Mouse (Mus musculus) B cell, adult 2 months (primary cell): ENCODE measurements at regions not wholly inside any gene's neighbourhood (a gene's known extent, or its start where the extent isn't known, plus 50 kb on each side); places are given as distances from the start of the nearest gene placed in this dataset.

Experiments
- DNase-seq, 2 experiments: peaks; one replicate each; pipeline ENCODE4 v3.0.0; 2022

DNA sequence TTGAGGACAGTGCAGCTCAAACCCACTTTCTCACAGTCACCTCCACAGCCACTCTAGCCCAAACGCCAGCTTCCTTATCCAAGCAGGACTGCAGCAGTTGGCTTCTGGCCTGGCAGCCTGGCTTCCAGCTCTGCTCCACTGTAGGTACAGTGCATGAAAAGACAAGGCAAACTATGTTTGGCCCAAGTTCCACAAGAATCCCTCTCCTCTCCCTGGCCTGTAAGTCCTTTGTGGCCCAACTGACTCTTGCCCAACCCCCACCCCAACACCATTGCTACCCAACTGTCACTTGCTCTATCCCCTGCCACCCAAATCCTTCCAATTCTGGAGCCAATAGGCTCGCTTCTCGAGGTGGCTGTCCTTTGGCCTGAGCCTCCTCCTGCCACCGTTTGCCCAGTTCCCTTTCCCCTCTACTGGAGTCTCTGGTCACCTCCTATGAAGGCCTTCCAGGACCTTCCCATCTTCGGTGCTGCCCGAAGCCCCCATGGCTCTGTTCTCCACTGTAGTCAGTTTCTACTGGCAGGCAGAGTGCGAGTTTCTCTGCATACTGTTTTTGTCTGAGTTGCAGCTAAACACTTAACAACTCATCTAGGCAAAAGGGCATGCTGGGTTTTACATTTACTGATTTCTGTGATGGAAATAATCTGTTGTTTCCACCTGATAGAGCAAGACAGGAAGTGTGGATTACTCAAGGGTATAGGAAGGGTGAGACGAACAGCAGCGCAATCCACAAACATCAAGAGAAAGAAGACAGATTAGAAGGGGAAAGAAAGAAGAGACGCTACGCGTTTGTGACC, 84.4 kb upstream of the Ptpn1 start:
- no peak for DNase-seq

DNA sequence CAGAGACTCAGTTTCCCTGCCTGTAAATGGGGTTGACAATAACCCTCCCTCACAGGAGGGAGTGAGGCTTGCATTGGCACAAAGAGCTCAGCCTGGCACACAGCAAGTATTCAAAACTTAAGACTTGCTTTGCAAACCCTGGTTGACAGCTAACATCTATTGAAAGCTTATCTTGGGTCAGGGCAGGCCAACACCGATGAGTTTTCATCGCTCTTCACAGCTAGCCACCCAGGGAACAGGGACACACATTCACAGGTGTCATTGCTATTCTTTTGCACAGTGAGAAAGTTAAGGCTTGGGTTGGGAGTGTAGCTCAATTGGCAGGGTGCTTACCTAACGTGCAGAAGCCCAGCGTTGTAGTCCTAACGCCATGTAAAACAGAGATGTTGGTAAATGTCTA, 86.5 kb upstream of the Ptpn1 start:
- no peak for DNase-seq

DNA sequence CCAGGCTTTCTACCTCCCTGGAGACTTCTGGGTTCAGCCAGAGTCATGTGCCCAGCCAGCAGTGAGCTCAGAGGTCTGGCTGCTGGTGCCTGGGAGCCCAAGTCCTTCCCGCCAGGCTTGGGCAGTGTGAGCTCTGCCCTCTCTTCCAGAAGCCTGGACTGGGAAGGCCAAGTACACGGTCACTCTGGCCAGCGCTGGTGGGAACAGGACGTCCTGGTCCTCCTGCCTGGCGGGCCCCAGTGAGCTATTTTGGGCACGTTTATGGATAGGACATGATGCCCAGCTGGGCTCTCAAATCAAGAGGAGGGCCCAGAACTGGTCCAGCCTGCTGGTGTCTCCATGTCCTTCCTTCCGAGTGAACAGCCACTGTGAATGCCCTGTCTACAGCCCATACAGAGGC, 87.3 kb upstream of the Ptpn1 start:
- DNase-seq: no peak

DNA sequence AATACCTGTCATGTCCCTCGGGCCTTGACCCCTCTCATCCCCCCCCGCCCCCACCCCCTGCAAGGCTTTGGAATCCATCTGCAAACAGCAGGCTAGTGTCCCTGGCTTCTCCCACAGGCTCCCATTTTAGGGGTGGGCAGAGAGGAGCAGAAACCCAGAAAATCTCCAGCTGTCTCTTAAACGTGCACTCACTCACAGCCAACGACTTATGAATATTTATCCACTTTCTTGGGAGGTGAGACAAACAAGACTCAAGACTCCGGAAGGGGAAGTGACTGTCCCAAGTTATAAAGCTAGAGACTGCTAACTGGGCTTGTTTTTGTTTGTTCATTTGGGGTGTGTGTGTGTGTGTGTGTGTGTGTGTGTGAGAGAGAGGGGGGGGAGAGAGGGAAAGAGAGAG, 87.9 kb upstream of the Ptpn1 start:
- DNase-seq: no peak

DNA sequence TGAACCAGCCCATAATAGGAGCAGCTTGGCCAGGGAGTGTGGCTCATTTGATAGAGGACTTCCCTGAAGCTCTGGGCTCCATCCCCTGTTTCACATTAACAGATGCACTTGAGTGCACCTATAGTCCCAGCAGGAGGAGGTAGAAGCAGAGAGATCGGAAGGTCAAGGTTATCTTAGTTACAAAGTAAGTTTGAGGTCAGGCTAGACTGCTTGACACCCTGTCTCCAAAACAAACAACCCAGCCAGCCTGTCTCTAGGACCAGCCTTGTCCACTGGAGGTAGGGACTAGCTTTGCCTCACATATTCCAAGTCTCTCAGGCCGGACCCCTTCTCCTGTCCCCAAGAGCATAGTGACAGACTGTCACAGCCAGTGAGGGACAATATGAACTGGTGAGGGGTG, 88.9 kb upstream of the Ptpn1 start:
- no peak for DNase-seq

DNA sequence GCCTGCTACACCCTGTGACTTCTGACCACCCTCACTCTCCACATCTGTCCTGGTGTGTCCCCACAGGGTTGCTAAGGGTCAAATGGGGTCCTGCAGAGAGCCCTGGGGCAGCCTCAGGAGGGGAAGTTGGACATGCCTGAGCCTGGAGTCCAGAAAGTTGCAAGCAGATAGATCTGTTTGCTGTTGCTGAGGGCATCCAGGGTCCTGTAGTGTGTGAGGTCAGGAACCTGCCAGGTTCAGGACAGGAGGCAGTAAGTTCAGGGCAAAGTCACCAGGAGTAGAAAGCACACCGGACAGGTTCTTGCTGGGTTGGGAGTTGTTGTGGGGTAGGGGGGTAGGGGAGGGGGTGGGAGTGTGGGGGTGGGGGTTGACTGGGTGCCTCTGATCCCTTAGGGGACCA, 89.4 kb upstream of the Ptpn1 start:
- no peak for DNase-seq

DNA sequence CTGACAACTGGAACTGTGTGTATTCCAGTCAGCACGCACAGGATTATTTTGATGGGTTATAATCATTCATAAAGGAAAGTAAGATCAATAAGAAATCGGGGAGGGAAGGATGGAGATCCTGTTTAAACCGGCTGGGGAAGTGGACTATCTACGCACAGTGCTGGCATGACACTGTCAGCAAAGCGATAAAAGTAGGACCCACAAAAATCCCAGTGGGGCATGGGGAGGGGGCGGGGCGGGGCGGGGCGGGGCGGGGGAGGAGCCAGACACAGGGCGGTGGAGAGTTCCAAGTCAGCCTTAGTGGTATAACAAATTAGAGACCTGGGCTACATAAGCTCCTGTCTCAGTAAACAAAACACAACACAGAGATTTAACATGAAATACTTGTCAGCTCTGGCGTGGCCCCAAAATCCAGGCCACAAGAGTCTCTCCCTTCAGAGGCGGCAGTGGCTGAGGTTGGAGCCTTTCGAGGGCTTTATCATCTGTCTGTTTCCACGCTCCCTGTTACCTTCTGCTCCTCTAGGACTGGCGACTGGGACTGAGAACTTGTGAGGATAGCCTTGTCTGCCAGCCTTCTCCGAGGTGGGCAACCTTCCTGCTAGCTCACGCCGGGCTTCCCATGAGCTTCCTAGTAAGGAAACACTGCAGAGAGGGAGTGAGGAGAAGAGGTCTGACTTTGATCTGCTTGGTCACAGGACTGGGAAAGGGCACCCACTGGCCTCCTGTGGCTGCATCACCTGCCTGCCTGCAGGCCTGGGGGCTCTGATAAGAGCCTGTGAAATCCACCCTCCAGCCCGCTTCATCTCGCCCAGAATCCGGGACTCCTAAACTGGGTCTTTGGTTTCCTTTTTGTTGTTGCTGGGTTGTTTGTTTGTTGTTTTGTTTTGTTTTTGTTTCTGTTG, 90.3 kb upstream of the Ptpn1 start:
- no peak for DNase-seq

DNA sequence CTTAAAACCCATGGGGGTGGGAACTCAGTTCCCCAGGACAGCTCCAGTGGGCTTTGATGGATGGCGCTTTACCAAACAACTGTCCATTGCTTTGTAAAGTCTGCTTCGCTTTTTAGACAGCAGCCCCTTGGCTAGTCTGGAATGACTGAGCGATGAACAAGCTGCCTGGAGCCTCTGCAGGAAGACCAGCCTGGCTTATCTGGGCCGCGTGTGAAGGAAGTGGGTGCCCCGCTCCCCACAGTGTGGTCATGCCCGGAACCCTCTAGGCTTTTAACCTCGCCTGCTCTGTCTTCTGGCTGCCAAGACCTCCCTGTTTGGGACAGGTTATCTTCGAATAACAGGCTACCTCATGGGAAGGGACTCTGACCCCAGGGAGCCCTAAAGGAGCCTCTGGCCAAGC, 91.5 kb upstream of the Ptpn1 start:
- peak; percentile 26 to 31 for DNase-seq

DNA sequence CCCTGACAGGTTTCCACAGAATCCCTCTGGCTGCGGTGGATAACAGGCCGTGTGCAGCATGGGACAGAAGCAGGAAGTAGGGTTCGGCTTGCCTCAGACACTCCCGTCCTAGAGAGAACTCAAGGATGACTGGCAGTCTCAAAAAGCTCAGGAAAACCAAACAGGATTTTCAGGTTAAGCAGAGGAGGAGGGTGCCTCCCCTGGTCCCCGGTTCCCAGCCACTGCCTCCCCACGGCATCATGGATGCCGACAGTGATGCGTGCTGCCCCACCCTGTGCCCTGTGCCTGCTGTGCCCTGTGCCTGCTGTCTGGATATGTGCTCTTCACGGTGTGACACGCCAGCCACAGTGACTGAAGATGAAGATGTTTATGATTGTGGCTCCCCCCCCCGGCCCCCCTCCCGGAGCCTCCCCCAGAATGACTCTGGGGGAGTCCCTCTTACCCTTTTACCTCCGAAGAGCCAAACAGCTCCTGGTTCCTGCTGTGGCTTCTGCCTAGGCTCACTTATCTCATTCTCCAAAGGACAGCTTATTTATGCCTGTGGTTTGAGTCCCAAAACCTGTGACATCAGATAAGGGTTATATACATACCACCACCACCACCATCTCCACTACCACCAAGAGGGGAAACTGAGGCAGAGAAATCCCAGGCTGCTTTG, 92.4 kb upstream of the Ptpn1 start:
- DNase-seq: no peak

DNA sequence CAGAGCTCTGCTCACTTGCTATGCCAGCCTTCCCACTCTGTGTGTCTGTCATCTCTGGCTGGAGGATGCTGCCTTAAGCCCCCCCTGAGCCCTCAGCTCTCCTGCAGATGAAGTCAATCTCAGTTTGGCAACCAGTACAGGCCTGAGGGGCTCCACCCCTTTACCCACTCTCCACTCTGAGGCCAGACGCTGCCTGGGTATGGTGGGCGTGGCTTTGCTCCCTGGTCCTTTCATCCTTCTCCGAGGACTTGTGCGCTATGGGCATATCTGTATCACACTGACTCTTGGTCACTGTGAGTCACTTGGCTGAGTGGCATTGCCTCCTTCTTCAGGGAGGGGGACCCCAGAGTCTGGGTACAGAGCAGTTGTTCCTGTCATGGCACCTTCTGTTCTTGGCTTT, 94.3 kb upstream of the Ptpn1 start:
- no peak for DNase-seq

DNA sequence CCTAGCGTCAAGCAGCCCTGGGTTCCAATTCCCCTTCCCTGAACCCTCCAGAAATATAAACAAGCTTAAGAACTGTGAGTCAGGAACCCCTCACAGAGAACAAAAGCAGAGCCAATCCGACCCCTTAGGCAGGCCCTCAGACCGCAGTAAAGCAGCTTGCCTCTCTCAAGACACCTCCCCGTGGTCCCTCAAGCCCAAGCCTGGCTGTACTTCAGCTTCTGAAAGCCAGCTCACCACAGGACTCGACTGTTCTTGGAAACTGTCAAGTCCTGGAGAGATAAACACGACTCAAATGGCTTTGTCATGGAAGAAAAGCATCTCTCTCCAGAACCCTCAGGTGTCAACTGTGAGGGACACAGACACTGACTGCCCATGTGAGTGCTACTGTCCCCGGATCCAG, 95.2 kb upstream of the Ptpn1 start:
- DNase-seq: no peak

DNA sequence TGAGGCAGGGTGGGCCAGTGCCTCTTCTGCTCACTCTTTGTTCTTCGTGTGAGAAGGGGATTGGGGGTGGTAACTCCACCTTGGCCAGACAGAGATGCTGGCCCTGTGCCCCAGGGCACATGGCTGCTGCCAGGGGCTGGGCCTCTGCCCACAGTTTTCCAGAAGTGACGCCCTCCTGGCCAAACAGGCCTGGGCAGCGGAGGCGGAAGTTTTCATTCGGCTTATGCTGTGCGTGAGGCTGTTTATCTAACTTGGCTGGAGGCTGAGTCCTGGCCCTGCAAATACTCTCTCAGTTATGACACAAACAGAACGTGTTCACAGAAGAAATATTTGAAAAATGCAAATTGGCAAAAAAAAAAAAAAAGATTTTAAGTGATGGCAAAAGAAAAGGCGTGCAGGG, 97.3 kb upstream of the Ptpn1 start:
- DNase-seq: no peak

DNA sequence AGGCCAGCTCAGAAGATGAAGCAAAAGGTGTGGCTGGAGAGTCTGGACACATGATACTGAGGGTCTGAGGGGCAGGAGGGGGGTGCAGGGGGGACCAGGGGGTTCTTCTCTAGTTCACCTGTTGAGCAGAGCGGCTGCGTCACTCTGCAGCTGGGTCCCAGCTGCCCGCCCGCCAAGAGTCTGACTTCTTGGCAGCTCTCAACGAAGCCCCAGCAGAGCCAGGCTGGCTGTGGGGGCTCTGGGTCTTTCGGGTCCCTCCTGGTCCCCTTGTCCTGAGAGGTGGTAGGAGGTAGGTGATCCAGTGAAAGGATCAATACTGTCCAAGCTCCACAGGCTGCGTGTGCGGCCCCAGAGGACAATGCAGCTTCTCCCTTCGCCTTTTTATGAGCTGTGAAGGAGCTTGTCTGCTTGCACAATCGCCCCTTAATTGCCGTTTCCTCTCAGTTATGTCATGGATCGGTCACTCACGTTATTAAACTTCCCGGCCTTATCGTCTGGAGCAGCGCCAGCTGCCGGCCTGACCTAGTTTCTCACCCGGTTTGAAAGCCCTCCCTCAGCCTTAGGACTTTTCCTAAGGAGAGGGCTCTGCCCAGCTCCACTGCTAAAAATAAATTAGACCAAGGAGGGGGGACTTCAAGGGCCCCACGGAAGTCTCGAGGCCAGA, 98.4 kb upstream of the Ptpn1 start:
- no peak for DNase-seq

DNA sequence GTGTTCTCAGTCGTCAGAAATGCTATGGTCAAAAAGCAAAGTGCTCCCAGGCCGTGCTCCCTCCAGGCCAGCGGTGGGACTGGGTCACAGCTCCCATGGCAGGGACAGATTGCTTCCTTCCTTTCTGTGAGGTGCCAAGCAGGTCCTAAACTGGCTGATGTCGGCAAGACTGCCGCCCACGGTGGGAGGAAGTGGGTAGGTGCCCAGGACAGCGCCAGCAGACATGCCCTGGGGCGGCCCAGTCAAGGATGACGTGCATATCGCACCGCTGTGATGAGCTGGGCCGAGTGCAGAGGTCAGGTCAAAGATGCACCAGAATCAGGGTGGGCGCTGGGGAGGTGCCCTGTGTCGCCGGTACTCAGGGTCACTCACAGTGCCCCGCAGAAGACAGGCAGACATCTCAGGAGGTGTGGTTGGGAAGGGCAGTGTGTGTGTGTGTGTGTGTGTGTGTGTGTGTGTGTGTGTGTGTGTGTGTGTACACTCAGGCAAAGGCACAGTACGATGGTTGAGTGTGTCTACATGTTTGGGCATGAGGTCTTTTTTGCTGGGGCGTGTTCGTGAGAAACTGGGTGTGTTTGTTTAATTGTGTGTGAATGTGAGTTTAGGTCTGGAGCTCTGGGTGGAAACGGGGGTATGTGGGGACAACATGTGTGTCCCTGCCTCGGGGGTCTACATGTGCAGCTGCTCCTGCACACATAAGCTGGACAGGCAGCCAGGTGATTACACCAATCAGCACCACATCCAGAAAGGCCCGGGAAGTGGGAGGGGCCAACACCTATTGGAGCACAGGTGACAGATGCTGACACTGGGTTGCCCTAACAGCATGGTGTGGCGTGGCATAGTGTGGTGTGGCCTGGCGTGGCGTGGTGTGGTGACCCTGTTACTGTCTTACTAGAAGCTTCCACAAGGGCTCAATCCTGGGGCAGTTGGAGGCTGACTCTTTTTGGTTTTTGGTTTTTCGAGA, 100.5 kb upstream of the Ptpn1 start:
- DNase-seq: peak; percentile 68 to 70

DNA sequence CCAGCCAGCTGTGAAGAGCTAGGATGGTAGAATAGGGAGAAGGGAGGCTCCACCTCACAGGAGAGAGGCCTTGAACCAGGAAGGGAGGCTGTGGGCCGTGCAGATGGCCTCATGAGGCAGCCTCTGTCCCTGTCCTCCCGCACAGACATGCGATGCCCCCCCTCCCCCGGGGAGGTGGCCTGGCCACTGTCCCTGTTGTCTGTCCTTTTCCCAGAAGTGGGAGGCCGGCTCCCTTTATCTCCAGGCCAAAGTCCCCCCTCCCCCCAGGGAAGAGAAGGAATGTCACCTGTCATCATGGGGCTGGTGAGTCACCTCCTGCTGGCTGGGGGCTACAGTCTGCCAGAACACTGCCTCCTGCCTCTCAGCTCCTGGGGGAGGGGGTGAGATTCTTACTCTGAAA, 103.6 kb upstream of the Ptpn1 start:
- DNase-seq: no peak

DNA sequence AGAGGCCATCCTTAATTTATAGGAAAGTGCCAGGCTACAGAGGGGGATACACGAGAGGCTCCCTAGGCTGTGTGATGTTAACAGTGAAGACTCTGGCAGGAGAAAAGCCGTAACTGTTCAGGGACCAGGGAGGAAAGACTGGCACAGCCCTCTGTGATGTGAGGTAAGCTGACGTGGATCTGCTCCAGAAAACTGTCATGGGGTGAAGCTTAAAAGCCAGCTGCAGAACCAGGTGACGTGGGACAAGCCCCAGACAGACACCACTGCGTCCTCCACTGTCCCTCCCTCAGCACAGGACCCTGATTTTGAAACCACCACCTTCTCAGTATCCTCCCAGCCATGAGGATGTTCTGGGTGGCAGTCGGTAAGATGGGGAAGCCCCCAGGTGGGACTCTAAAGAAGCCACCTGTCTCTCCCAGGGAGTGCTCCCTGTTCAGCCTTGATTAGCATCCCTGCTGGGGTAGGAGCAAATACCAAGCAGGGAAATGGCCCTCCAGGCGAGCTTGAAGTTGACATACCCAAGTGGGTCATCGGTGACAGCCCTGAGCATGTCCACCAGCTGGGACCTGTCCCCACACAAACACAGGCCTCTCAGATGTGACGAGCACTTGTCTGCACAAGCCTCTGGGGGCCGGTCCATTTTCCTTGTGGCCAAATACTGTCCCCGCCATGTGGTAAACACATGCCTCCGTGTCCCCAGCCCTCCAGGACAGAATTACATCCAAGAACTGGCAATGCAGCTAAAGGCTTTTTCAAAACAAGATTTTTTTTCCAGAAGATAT, 104.7 kb upstream of the Ptpn1 start:
- no peak for DNase-seq

DNA sequence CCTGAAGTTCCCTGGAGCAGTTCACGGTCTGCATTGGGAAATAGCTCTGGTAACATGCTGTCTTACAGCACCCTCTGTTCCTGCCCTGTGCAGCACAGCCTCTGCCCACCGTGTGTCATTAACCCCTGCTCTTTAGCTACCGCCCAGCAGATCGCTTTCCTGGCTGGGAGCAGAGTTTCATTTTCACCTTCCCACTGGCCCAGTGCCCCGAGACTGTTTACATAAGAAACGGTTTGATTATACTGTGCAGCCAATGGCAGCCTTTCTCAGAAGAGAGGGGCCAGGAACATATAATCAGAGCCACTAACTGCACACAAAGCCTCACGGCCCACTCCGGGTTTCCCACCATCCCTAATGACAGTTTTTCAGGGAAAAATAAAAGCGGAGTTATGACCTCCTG, 108.3 kb upstream of the Ptpn1 start:
- DNase-seq: no peak

DNA sequence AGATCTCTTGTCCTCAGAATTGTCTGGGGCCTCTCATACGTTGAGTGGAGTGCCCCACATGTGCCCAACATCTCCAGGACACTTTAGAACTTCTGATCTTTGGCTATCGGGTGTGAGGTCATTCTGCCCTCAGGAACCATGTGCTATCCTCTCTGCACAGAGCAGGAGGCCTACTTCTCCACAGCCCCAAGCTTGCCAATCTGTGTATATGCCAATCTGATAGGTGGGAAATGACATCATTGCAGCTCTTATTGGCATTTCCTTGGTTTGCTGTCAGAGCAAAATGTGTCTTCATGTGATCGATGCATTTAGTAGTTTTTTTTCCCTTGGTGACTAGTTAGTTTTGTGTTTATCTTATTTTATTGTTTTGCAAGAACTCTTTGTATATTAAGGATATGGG, 108.8 kb upstream of the Ptpn1 start:
- DNase-seq: no peak

DNA sequence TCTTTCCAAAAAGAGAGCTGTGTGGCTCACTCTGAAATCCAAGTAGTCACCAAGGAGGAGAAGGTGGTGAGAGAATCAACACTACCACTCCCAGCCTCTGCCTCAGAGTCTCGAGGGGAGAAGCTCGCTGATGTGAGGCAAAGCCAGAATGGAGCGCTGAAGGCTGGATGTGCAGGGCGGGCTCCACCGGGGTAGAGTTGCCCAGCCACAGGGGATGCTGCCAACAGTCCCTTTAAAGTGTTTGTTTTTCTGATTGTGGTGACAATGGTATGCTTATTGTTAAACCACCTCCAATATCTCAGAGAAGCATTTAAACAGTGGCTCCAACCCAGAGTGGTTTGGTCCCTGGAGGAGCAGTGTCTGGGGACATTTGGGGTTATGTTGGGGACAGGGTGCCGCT, 110.7 kb upstream of the Ptpn1 start:
- no peak for DNase-seq

DNA sequence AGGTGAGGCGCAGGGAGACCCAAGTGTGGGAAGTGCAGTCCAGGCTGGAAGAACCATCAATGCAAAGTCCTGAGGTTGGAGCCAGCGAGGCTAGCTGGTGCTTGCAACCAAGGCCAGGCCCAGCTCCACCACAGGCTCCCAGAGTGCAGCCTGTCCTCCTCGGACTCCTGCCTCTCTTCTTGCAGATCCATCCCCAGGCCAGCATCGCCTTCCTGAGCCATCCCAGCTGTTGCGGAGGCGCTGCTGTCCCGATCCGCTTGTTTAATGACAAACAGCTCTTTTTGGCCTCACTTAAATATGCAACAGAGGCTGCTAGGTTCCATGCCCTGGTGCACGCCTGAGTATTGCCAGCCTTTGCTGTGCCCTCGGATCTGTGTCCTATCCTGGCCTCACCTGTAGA, 113.1 kb upstream of the Ptpn1 start:
- no peak for DNase-seq

DNA sequence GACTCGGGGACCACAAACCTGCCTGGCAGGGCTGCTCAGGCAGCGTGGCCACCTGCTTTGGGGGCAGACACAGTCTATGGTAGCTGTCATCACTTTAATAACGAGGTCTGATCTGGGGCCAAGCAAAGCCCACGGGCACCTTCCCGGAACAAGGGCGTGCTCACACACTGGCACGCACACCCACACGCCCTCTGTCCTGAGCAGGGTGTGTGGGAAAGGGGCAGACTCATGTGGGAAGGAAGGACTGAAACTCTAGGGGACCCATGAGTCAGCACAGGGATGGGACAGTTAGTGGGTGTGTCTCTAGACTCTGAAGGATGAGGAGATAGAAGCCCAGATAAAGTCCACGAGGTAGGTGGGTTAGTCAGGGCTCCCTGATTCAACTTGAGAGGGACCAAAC, 114.8 kb upstream of the Ptpn1 start:
- no peak for DNase-seq
